Mouse (Mus musculus): ENCODE data around the gene Rerg.

GRCm38 (mm10) chr6:137072256-137072655 is 98.0 kb downstream of the Rerg start:
- TF ChIP-seq MAFK (IDR thresholded peaks at IDR 0.05; ENCODE audit: insufficient read depth, low read depth, low read length) (no peak), ZNF384 (IDR thresholded peaks at IDR 0.05; ENCODE audit: low read depth, low read length) (no peak), ZC3H11A (IDR thresholded peaks at IDR 0.05; ENCODE audit: borderline replicate concordance, low read depth, low read length) (no peak), HCFC1 (IDR thresholded peaks at IDR 0.05; ENCODE audit: borderline replicate concordance, insufficient read depth, low read length) (no peak)
